Mouse (Mus musculus) left cerebral cortex, adult 9 months (tissue): ENCODE measurements at regions not wholly inside any gene's neighbourhood (a gene's known extent, or its start where the extent isn't known, plus 50 kb on each side); places are given as distances from the start of the nearest gene placed in this dataset.

Source experiments
- DNase-seq, 2 experiments: peaks; one replicate each; pipeline ENCODE4 v3.0.0; 2022; ENCODE audit warnings: low spot score in 2 of 2

GRCm38 (mm10) chr3:52929827-52930605 lies 87.0 kb downstream of the Cog6 start:
- DNase-seq, result no peak

- DNase-seq, result no peak
Measured at GRCm38 (mm10) chr3:52927361-52927841, 89.6 kb downstream of the Cog6 start.

- no peak for DNase-seq
Measured at GRCm38 (mm10) chr3:52926549-52926948, 90.5 kb downstream of the Cog6 start.

GRCm38 (mm10) chr3:52925223-52925622 lies 91.8 kb downstream of the Cog6 start:
- DNase-seq, result no peak

GRCm38 (mm10) chr3:52924631-52925030 lies 92.4 kb downstream of the Cog6 start:
- no peak for DNase-seq

- no peak for DNase-seq
Measured at GRCm38 (mm10) chr3:52923824-52924559, 93.0 kb downstream of the Cog6 start.

GRCm38 (mm10) chr3:52922411-52922810 lies 94.6 kb downstream of the Cog6 start:
- DNase-seq, result no peak

- no peak for DNase-seq
Measured at GRCm38 (mm10) chr3:52906823-52907564, 110.0 kb downstream of the Cog6 start.

- no peak for DNase-seq
Measured at GRCm38 (mm10) chr3:52904028-52904427, 113.0 kb downstream of the Cog6 start.

- no peak for DNase-seq
Measured at GRCm38 (mm10) chr3:52897665-52898064, 119.4 kb downstream of the Cog6 start.

GRCm38 (mm10) chr3:52896462-52896861 lies 120.6 kb downstream of the Cog6 start:
- no peak for DNase-seq

GRCm38 (mm10) chr3:52895751-52896150 lies 121.3 kb downstream of the Cog6 start:
- DNase-seq, result no peak

- DNase-seq, result no peak
Measured at GRCm38 (mm10) chr3:52894812-52895211, 122.2 kb downstream of the Cog6 start.

- DNase-seq, result no peak
Measured at GRCm38 (mm10) chr3:52889156-52889715, 127.8 kb downstream of the Cog6 start.

GRCm38 (mm10) chr3:52881981-52882380 lies 135.1 kb downstream of the Cog6 start:
- no peak for DNase-seq

GRCm38 (mm10) chr3:52881139-52881538 lies 135.9 kb downstream of the Cog6 start:
- DNase-seq, result no peak

- no peak for DNase-seq
Measured at GRCm38 (mm10) chr3:52879700-52880099, 137.3 kb downstream of the Cog6 start.

GRCm38 (mm10) chr3:52878334-52878733 lies 138.7 kb downstream of the Cog6 start:
- no peak for DNase-seq

- no peak for DNase-seq
Measured at GRCm38 (mm10) chr3:52872260-52872659, 144.8 kb downstream of the Cog6 start.

GRCm38 (mm10) chr3:52863146-52863849 lies 153.7 kb downstream of the Cog6 start:
- no peak for DNase-seq

- DNase-seq, result no peak
Measured at GRCm38 (mm10) chr3:52862026-52862425, 155.0 kb downstream of the Cog6 start.
